Mouse (Mus musculus): ENCODE measurements around the gene Fkbp7. TPM values are rescaled to one million over a fixed set of nuclear protein-coding genes. Genes with fewer than 3 reads are reported as not detected.

Fkbp7 gene
- polyA plus RNA-seq, 2 experiments: 2.5 to 4.2 TPM

DNA sequence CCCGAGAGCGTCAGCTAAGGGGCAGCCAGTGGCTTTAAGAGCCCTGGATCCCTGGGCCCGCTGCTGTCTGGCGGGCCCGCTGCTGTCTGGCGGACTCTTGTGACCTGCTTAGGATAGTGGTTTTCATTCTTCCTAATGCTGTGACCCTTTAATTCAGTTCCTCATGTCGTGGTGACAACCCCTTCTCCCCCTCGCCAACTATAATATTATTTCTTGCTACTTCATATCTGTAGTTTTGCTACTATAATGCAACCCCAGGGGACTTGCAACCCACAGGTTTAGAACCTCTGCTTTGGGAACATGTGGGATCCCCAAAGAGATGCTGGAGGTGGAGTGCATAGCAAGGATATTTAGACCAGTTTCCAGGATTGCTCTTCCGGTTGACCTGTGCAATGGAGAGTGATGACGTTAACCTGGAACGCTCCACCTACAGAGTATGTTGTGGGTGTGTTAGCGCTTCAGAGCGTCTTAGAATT, 24.2 kb downstream of the Fkbp7 start:
- H3K36me3 ChIP-seq (replicated peaks; ENCODE audit: control insufficient read depth, insufficient read depth, low read depth): no peaks in the 10 kb centered on the region
- peak overlapping the region; percentile 78 for H3K4me2 ChIP-seq (ENCODE audit: low read depth)
- H3K9me3 ChIP-seq (ENCODE audit: control insufficient read depth, low read length): no peaks in the 10 kb centered on the region
- H3K4me1 ChIP-seq (replicated peaks; ENCODE audit: control insufficient read depth in 2 of 2, insufficient read depth in 2 of 2, low read length in 1 of 2): peaks cover 3 to 14% of the 10 kb centered on the region in 2 experiments; a peak in 3 of 4 replicates
- H3K27me3 ChIP-seq (ENCODE audit: control insufficient read depth, insufficient read depth, low read length): no peaks in the 10 kb centered on the region
- H3K9ac ChIP-seq (replicated peaks): peak overlapping the region; percentile 57
- WGBS (ENCODE audit: insufficient replicate concordance): 35% methylated on average over 13 of the region's 13 CpGs
- TF ChIP-seq CTCF (IDR thresholded peaks at IDR 0.05; ENCODE audit: low read depth) (no peak), EP300 (IDR thresholded peaks at IDR 0.05; ENCODE audit: low read depth) (no peak)
- peak overlapping the region; percentile 1; the same call in 1 of the 2 replicates for H3K27ac ChIP-seq
- ATAC-seq (ENCODE audit: insufficient read depth): no peak
- no peak for DNase-seq (ENCODE audit: low read depth in 3 of 3, low spot score in 3 of 3)
- H3K4me3 ChIP-seq (ENCODE audit: insufficient read depth in 1 of 2, low read depth in 2 of 2, low read length in 2 of 2): peak overlapping the region; percentile 54 to 58

DNA sequence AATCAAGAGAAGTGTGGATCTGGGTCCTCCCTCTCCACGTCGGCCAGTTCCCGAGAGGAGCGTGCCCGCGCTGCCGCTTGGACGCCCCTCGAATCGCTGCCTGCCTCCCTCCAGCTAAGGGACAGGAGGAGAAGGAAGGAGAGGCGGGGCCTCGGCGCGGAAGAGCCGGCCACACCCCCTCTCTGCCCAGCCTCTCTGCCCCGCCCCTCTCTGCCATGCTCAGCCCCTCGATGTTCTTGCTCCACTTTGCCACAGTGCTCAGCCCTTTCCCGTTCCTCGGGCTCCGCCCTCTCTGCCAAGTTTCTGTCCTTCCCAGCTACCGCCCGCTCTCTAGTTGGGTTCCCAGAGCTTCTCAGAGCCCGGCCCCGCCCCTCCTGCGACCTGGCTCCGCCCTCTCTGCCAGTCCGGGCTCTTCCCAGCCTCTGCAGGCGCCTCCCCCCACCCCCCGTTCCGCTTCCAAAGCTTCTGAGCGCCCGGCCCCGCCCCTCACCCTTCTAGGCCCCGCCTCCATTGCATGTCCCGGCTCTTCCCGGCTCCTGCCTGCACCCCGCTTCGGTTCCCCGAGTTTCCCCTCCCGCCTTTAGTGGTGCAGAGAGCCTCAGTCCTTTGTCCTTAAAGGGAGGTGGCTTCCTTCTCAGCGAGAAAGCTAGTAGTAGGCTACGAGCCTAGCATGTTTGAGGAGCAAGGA, 24.9 kb downstream of the Fkbp7 start, which contains the start of the genes Prkra and Pjvk:
Gene Prkra (minus strand): TSS at position 133 of the 688 bp plus-strand sequence.
Gene Pjvk (plus strand): TSS at position 594 of the 688 bp plus-strand sequence.
- TF ChIP-seq CTCF (IDR thresholded peaks at IDR 0.05; ENCODE audit: low read depth) (no peak), EP300 (IDR thresholded peaks at IDR 0.05; ENCODE audit: low read depth) (no peak)
- Histone ChIP-seq H3K9me3 (ENCODE audit: control insufficient read depth, low read length) (no peaks in the 10 kb centered on the region), H3K4me2 (ENCODE audit: low read depth) (peak within 1 kb of the TSS; percentile 78), H3K9ac (replicated peaks) (peak within 1 kb of the TSS; percentile 57), H3K27ac (peak within 1 kb of the TSS; percentile 1; the same call in 1 of the 2 replicates), H3K27me3 (ENCODE audit: control insufficient read depth, insufficient read depth, low read length) (no peaks in the 10 kb centered on the region), H3K4me1 (replicated peaks; ENCODE audit: control insufficient read depth in 2 of 2, insufficient read depth in 2 of 2, low read length in 1 of 2) (peaks cover 3 to 14% of the 10 kb centered on the region in 2 experiments; a peak in 3 of 4 replicates), H3K4me3 (ENCODE audit: insufficient read depth in 1 of 2, low read depth in 2 of 2, low read length in 2 of 2) (peak within 1 kb of the TSS; percentile 58 to 78), H3K36me3 (replicated peaks; ENCODE audit: control insufficient read depth, insufficient read depth, low read depth) (no peaks in the 10 kb centered on the region)
- DNase-seq (ENCODE audit: low read depth in 3 of 3, low spot score in 3 of 3) (peak; percentile 85 to 89 (median 87)), ATAC-seq (ENCODE audit: insufficient read depth) (peak; percentile 93)
- under 1% methylated on average over 41 of the region's 42 CpGs for WGBS (ENCODE audit: insufficient replicate concordance)

DNA sequence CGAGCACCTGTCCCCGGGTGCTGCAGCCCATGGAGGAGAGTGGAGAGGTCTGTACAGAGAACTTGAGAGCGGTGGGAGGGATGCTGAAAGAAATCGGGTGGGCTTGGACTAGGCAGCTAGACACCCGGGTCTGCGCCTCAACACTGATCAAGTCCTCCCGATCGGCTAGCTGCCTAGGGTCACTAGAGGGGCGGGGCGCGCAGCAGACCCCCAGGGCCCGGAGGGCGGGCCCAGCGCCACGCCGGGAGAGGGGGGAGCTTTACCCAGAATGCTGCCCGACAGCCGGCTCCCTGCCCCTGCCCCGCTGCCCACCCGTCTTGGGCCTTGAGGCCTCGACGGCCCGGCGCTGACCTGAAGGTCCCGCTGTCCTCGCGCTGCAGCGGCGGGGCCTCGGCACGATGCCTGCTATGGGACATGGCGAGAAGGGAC, 25.5 kb downstream of the Fkbp7 start:
- TF ChIP-seq EP300 (IDR thresholded peaks at IDR 0.05; ENCODE audit: low read depth): no peak
- peak overlapping the region; percentile 58 to 78 for H3K4me3 ChIP-seq (ENCODE audit: insufficient read depth in 1 of 2, low read depth in 2 of 2, low read length in 2 of 2)
- ATAC-seq (ENCODE audit: insufficient read depth) (peak; percentile 14), DNase-seq (ENCODE audit: low read depth in 3 of 3, low spot score in 3 of 3) (no peak)
- peaks cover 3 to 14% of the 10 kb centered on the region in 2 experiments; a peak in 3 of 4 replicates for H3K4me1 ChIP-seq (replicated peaks; ENCODE audit: control insufficient read depth in 2 of 2, insufficient read depth in 2 of 2, low read length in 1 of 2)
- H3K36me3 ChIP-seq (replicated peaks; ENCODE audit: control insufficient read depth, insufficient read depth, low read depth): no peaks in the 10 kb centered on the region
- peak overlapping the region; percentile 24 for H3K9ac ChIP-seq (replicated peaks)
- H3K9me3 ChIP-seq (ENCODE audit: control insufficient read depth, low read length): no peaks in the 10 kb centered on the region
- WGBS (ENCODE audit: insufficient replicate concordance): 1% methylated on average over 30 of the region's 32 CpGs
- H3K27me3 ChIP-seq (ENCODE audit: control insufficient read depth, insufficient read depth, low read length): no peaks in the 10 kb centered on the region
- H3K4me2 ChIP-seq (ENCODE audit: low read depth): peak overlapping the region; percentile 78
- no peak overlapping the region for H3K27ac ChIP-seq

DNA sequence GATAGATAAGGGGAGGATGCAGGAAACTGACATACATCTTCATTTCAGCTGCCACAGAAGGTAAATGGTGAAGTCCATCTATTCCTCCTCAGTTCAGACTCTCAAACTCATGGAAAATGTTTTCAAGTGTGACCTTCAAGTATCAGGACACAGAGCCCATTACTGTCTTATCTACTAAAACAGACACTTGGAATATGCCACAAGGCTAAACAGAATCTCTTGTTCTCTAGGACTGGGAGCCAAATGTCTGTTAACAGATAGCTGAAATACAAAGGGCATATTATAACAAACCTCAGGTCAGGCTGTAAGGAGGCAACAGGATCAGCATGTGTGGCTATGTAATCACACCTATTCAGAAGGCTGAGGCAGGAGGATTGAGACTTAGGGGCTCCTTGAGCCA, 29.1 kb downstream of the Fkbp7 start:
- H3K4me2 ChIP-seq (ENCODE audit: low read depth): no peak overlapping the region
- ATAC-seq (ENCODE audit: insufficient read depth) (no peak), DNase-seq (ENCODE audit: low read depth in 3 of 3, low spot score in 3 of 3) (no peak)
- no peaks in the 10 kb centered on the region for H3K27me3 ChIP-seq (ENCODE audit: control insufficient read depth, insufficient read depth, low read length)
- H3K27ac ChIP-seq: no peak overlapping the region
- TF ChIP-seq CTCF (IDR thresholded peaks at IDR 0.05; ENCODE audit: low read depth) (no peak), EP300 (IDR thresholded peaks at IDR 0.05; ENCODE audit: low read depth) (no peak)
- H3K4me1 ChIP-seq (replicated peaks; ENCODE audit: control insufficient read depth in 2 of 2, insufficient read depth in 2 of 2, low read length in 1 of 2): peaks cover 1 to 13% of the 10 kb centered on the region in 2 experiments; a peak in 3 of 4 replicates
- no peak overlapping the region for H3K4me3 ChIP-seq (ENCODE audit: insufficient read depth in 1 of 2, low read depth in 2 of 2, low read length in 2 of 2)
- no peaks in the 10 kb centered on the region for H3K36me3 ChIP-seq (replicated peaks; ENCODE audit: control insufficient read depth, insufficient read depth, low read depth)
- no peaks in the 10 kb centered on the region for H3K9me3 ChIP-seq (ENCODE audit: control insufficient read depth, low read length)
- no peak overlapping the region for H3K9ac ChIP-seq (replicated peaks)

DNA sequence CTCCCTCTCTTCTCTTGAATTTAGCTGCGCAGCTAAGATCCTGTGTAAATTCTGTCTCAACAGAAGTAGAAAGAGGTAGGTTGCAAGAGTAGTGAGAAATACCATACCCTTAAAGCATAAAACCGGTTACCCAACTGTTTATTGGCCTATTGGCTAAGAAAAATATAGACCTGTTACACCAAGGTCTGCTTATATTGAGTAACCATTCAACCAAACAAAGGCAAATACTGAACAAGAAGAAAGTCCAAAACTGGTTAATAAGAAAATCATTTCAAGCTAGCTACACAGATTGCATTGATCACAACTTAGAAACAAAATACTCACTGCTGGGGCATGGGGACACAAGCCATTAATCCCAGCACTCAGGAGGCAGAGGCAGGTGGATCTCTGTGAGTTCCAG, 33.3 kb downstream of the Fkbp7 start:
- Histone ChIP-seq H3K9me3 (ENCODE audit: control insufficient read depth, low read length) (no peaks in the 10 kb centered on the region), H3K27ac (no peak overlapping the region), H3K36me3 (replicated peaks; ENCODE audit: control insufficient read depth, insufficient read depth, low read depth) (no peaks in the 10 kb centered on the region; the same call in 1 of the 2 replicates), H3K9ac (replicated peaks) (no peak overlapping the region), H3K4me2 (ENCODE audit: low read depth) (no peak overlapping the region), H3K4me1 (replicated peaks; ENCODE audit: control insufficient read depth in 2 of 2, insufficient read depth in 2 of 2, low read length in 1 of 2) (peaks cover 0 to 5% of the 10 kb centered on the region in 2 experiments; a peak in 2 of 4 replicates), H3K27me3 (ENCODE audit: control insufficient read depth, insufficient read depth, low read length) (no peaks in the 10 kb centered on the region), H3K4me3 (ENCODE audit: insufficient read depth in 1 of 2, low read depth in 2 of 2, low read length in 2 of 2) (no peak overlapping the region)
- DNase-seq (ENCODE audit: low read depth in 3 of 3, low spot score in 3 of 3) (no peak), ATAC-seq (ENCODE audit: insufficient read depth) (no peak)
- 80% methylated on average over 2 of the region's 2 CpGs for WGBS (ENCODE audit: insufficient replicate concordance)
- TF ChIP-seq CTCF (IDR thresholded peaks at IDR 0.05; ENCODE audit: low read depth): no peak
- TF ChIP-seq EP300 (IDR thresholded peaks at IDR 0.05; ENCODE audit: low read depth): no peak
